Mouse (Mus musculus): ENCODE results near the gene Aqp6. TPM values are rescaled to one million over a fixed set of nuclear protein-coding genes. Genes with fewer than 3 reads are reported as not detected.

Gene Aqp6
- total and polyA plus RNA-seq, 3 experiments, result not detected

- DNase-seq (ENCODE audit: low spot score), result no peak
- H3K4me1 ChIP-seq (ENCODE audit: insufficient read depth, low read depth, low read length), result peaks cover 32% of the 10 kb centered on the region
- ATAC-seq (ENCODE audit: extremely low read depth, insufficient number of reproducible peaks, low FRiP score, poor library complexity, severe bottlenecking), result no peak
- H3K27me3 ChIP-seq (ENCODE audit: insufficient read depth, low read length), result peaks cover 76% of the 10 kb centered on the region
- no peaks in the 10 kb centered on the region for H3K36me3 ChIP-seq (replicated peaks)
- TF ChIP-seq GATA2 (IDR thresholded peaks at IDR 0.05; ENCODE audit: borderline replicate concordance, low read depth, low read length) (no peak), TAL1 (conservative IDR thresholded peaks at IDR 0.05; ENCODE audit: low read depth, low read length) (no peak), GATA1 (IDR thresholded peaks at IDR 0.05; ENCODE audit: borderline replicate concordance, low read length) (no peak), POLR2AphosphoS5 (IDR thresholded peaks at IDR 0.05; ENCODE audit: insufficient replicate concordance, low read depth, low read length) (no peak), CTCF (IDR thresholded peaks at IDR 0.05; ENCODE audit: low read depth, low read length) (no peak)
- H3K4me3 ChIP-seq (ENCODE audit: low read depth, low read length), result no peak overlapping the region
- H3K9me3 ChIP-seq (replicated peaks), result no peaks in the 10 kb centered on the region
Observed at GRCm38 (mm10) chr15:99602206-99602820, 1.1 kb downstream of the Aqp6 start.

- no peak for DNase-seq (ENCODE audit: low spot score)
- no peaks in the 10 kb centered on the region for H3K9me3 ChIP-seq (replicated peaks)
- H3K36me3 ChIP-seq (replicated peaks), result no peaks in the 10 kb centered on the region
- TF ChIP-seq POLR2AphosphoS5 (IDR thresholded peaks at IDR 0.05; ENCODE audit: insufficient replicate concordance, low read depth, low read length), result no peak
- TF ChIP-seq CTCF (IDR thresholded peaks at IDR 0.05; ENCODE audit: low read depth, low read length), result no peak
- no peak for TF ChIP-seq GATA2 (IDR thresholded peaks at IDR 0.05; ENCODE audit: borderline replicate concordance, low read depth, low read length)
- no peak for TF ChIP-seq GATA1 (IDR thresholded peaks at IDR 0.05; ENCODE audit: borderline replicate concordance, low read length)
- no peak for TF ChIP-seq TAL1 (conservative IDR thresholded peaks at IDR 0.05; ENCODE audit: low read depth, low read length)
- H3K27me3 ChIP-seq (ENCODE audit: insufficient read depth, low read length), result peaks cover 75% of the 10 kb centered on the region
- no peak for ATAC-seq (ENCODE audit: extremely low read depth, insufficient number of reproducible peaks, low FRiP score, poor library complexity, severe bottlenecking)
- peaks cover 38% of the 10 kb centered on the region for H3K4me1 ChIP-seq (ENCODE audit: insufficient read depth, low read depth, low read length)
- no peak overlapping the region for H3K4me3 ChIP-seq (ENCODE audit: low read depth, low read length)
Observed at GRCm38 (mm10) chr15:99603216-99603615, 2.0 kb downstream of the Aqp6 start.

- peaks cover 68% of the 10 kb centered on the region for H3K27me3 ChIP-seq (ENCODE audit: insufficient read depth, low read length)
Observed at GRCm38 (mm10) chr15:99605595-99605994, 4.4 kb downstream of the Aqp6 start.

GRCm38 (mm10) chr15:99606515-99606914 lies 5.3 kb downstream of the Aqp6 start:
- Histone ChIP-seq H3K27me3 (ENCODE audit: insufficient read depth, low read length) (peaks cover 68% of the 10 kb centered on the region), H3K36me3 (replicated peaks) (no peaks in the 10 kb centered on the region), H3K9me3 (replicated peaks) (no peaks in the 10 kb centered on the region), H3K4me3 (ENCODE audit: low read depth, low read length) (no peak overlapping the region; the same call in 1 of the 2 replicates), H3K4me1 (ENCODE audit: insufficient read depth, low read depth, low read length) (peaks cover 40% of the 10 kb centered on the region)
- DNase-seq (ENCODE audit: low spot score) (no peak), ATAC-seq (ENCODE audit: extremely low read depth, insufficient number of reproducible peaks, low FRiP score, poor library complexity, severe bottlenecking) (no peak)
- TF ChIP-seq TAL1 (conservative IDR thresholded peaks at IDR 0.05; ENCODE audit: low read depth, low read length) (0 out of 2 replicates have a peak, but pooled peaks have one; percentile 14), CTCF (IDR thresholded peaks at IDR 0.05; ENCODE audit: low read depth, low read length) (no peak)

More at GRCm38 (mm10) chr15:99605595-99605994, 4.4 kb downstream of the Aqp6 start:
- no peaks in the 10 kb centered on the region for H3K36me3 ChIP-seq (replicated peaks)
- TF ChIP-seq GATA1 (IDR thresholded peaks at IDR 0.05; ENCODE audit: borderline replicate concordance, low read length) (no peak), TAL1 (conservative IDR thresholded peaks at IDR 0.05; ENCODE audit: low read depth, low read length) (no peak), POLR2AphosphoS5 (IDR thresholded peaks at IDR 0.05; ENCODE audit: insufficient replicate concordance, low read depth, low read length) (no peak), CTCF (IDR thresholded peaks at IDR 0.05; ENCODE audit: low read depth, low read length) (no peak), GATA2 (IDR thresholded peaks at IDR 0.05; ENCODE audit: borderline replicate concordance, low read depth, low read length) (no peak)
- peaks cover 37% of the 10 kb centered on the region for H3K4me1 ChIP-seq (ENCODE audit: insufficient read depth, low read depth, low read length)
- ATAC-seq (ENCODE audit: extremely low read depth, insufficient number of reproducible peaks, low FRiP score, poor library complexity, severe bottlenecking) (no peak), DNase-seq (ENCODE audit: low spot score) (no peak)
- H3K4me3 ChIP-seq (ENCODE audit: low read depth, low read length), result no peak overlapping the region
- no peaks in the 10 kb centered on the region for H3K9me3 ChIP-seq (replicated peaks)

- peaks cover 2% of the 10 kb centered on the region for H3K9me3 ChIP-seq (replicated peaks)
- H3K4me3 ChIP-seq (ENCODE audit: low read depth, low read length), result no peak overlapping the region
- H3K4me1 ChIP-seq (ENCODE audit: insufficient read depth, low read depth, low read length), result peaks cover 32% of the 10 kb centered on the region
- no peak for DNase-seq (ENCODE audit: low spot score)
- no peak for ATAC-seq (ENCODE audit: extremely low read depth, insufficient number of reproducible peaks, low FRiP score, poor library complexity, severe bottlenecking)
- TF ChIP-seq POLR2AphosphoS5 (IDR thresholded peaks at IDR 0.05; ENCODE audit: insufficient replicate concordance, low read depth, low read length), result no peak
- TF ChIP-seq CTCF (IDR thresholded peaks at IDR 0.05; ENCODE audit: low read depth, low read length), result no peak
- TF ChIP-seq GATA1 (IDR thresholded peaks at IDR 0.05; ENCODE audit: borderline replicate concordance, low read length), result no peak
- no peak for TF ChIP-seq GATA2 (IDR thresholded peaks at IDR 0.05; ENCODE audit: borderline replicate concordance, low read depth, low read length)
- no peak for TF ChIP-seq TAL1 (conservative IDR thresholded peaks at IDR 0.05; ENCODE audit: low read depth, low read length)
- peaks cover 67% of the 10 kb centered on the region for H3K27me3 ChIP-seq (ENCODE audit: insufficient read depth, low read length)
- no peaks in the 10 kb centered on the region for H3K36me3 ChIP-seq (replicated peaks)
Observed at GRCm38 (mm10) chr15:99607388-99608113, 6.4 kb downstream of the Aqp6 start.

GRCm38 (mm10) chr15:99608382-99609125 lies 7.4 kb downstream of the Aqp6 start:
- TF ChIP-seq GATA2 (IDR thresholded peaks at IDR 0.05; ENCODE audit: borderline replicate concordance, low read depth, low read length) (no peak), TAL1 (conservative IDR thresholded peaks at IDR 0.05; ENCODE audit: low read depth, low read length) (no peak), CTCF (IDR thresholded peaks at IDR 0.05; ENCODE audit: low read depth, low read length) (no peak), GATA1 (IDR thresholded peaks at IDR 0.05; ENCODE audit: borderline replicate concordance, low read length) (no peak), POLR2AphosphoS5 (IDR thresholded peaks at IDR 0.05; ENCODE audit: insufficient replicate concordance, low read depth, low read length) (no peak)
- H3K27me3 ChIP-seq (ENCODE audit: insufficient read depth, low read length), result peaks cover 60% of the 10 kb centered on the region
- H3K4me3 ChIP-seq (ENCODE audit: low read depth, low read length), result no peak overlapping the region
- no peaks in the 10 kb centered on the region for H3K36me3 ChIP-seq (replicated peaks)
- DNase-seq (ENCODE audit: low spot score) (no peak), ATAC-seq (ENCODE audit: extremely low read depth, insufficient number of reproducible peaks, low FRiP score, poor library complexity, severe bottlenecking) (no peak)
- peaks cover 32% of the 10 kb centered on the region for H3K4me1 ChIP-seq (ENCODE audit: insufficient read depth, low read depth, low read length)
- H3K9me3 ChIP-seq (replicated peaks), result peaks cover 3% of the 10 kb centered on the region

Data from G1E (cell line).